20 mouse cellular contexts compared by ENCODE assay signal in the genomic region with DNA sequence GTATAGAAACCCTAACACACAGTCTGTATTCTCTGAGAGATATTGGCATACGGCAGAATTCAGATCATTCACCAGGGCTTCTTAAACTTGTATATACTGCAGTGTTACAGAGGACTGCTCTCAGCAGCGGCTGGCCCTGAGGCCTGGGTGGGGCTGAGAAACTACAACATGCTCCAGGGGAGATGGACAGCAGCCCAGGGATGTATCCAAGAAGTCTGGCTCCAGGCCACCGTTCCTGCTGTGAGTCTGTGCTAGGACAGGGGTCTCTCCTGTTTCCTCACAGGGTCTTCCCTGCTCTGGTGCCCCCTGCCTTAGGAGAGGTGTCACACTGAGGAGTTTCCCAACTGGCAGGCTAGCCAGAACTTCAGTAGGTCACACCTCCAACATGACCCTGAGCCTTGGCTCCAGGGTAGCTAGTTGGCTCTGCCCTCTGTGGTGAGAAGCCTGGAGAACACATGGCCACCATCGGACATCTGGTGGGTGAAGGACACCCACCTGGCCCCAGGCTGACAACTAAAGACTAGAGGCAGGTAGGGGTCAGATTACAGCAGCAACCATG. TPM values are rescaled to one million over a fixed set of nuclear protein-coding genes. Genes with fewer than 3 reads are reported as not detected.
DNase-seq lines count a peak whose midpoint lies in the region; ATAC-seq and TF ChIP-seq lines count a peak whose summit lies in the region.
"Had no signal": no experiment of that assay in that cellular context is flagged by ENCODE, and none has a peak within 500 bp of the region (broad histone marks: within the 10 kb centered on the region; RNA-seq: fewer than 3 reads in every experiment).

No protein-coding gene starts in this region.

- H3K4me3 ChIP-seq in gastrocnemius, adult 2 months = no peak overlapping the region
- H3K4me3 ChIP-seq in limb, embryonic 14.5 days (replicated peaks; ENCODE audit: low read length) = no peak overlapping the region
- H3K4me3 ChIP-seq in limb, embryonic 10.5 days = no peak overlapping the region
- H3K4me3 ChIP-seq in hindbrain, embryonic 16.5 days (ENCODE audit: low read length) = no peak overlapping the region
- H3K4me3 ChIP-seq: embryonic facial prominence, embryonic 13.5 days; forebrain, embryonic 12.5 days; hindbrain, embryonic 12.5 days had no signal

- no peak overlapping the region; the same call in 1 of the 2 replicates for H3K27ac ChIP-seq in gastrocnemius, adult 2 months
- no peak overlapping the region for H3K27ac ChIP-seq in limb, embryonic 14.5 days (replicated peaks; ENCODE audit: low read depth, low read length)
- H3K27ac ChIP-seq in limb, embryonic 10.5 days = no peak overlapping the region
- no peak overlapping the region for H3K27ac ChIP-seq in hindbrain, embryonic 16.5 days (ENCODE audit: low read depth, low read length)
- H3K27ac ChIP-seq: embryonic facial prominence, embryonic 13.5 days; forebrain, embryonic 12.5 days; hindbrain, embryonic 12.5 days; hindbrain, postnatal 0 days had no signal

- no peaks in the 10 kb centered on the region for H3K9me3 ChIP-seq in limb, embryonic 14.5 days (ENCODE audit: control insufficient read depth, low read length)
- no peaks in the 10 kb centered on the region for H3K9me3 ChIP-seq in limb, embryonic 10.5 days (replicated peaks)
- H3K9me3 ChIP-seq in hindbrain, embryonic 16.5 days (ENCODE audit: control insufficient read depth, low read length) = no peaks in the 10 kb centered on the region
- H3K9me3 ChIP-seq: embryonic facial prominence, embryonic 13.5 days; forebrain, embryonic 12.5 days; hindbrain, embryonic 12.5 days had no signal

- WGBS in limb, embryonic 14.5 days = 73% methylated on average over 4 of the region's 4 CpGs
- WGBS in limb, embryonic 10.5 days = 83% methylated on average over 4 of the region's 4 CpGs
- 79% methylated on average over 4 of the region's 4 CpGs for WGBS in hindbrain, embryonic 16.5 days

- DNase-seq in gastrocnemius, adult 2 months = peak; percentile 52
- no peak for DNase-seq in gastrocnemius, postnatal 10 days
- peak; percentile 20 for DNase-seq in limb, embryonic 14.5 days (ENCODE audit: low spot score)
- DNase-seq in limb, embryonic 10.5 days (ENCODE audit: low spot score) = no peak
- peak; percentile 63 for DNase-seq in testis, postnatal 10 days (ENCODE audit: low spot score)
- no peak for DNase-seq in testis, postnatal 14 days (ENCODE audit: low spot score)
- DNase-seq: adrenal gland, adult 8-10 months; adrenal gland, postnatal 36 days; cerebellum, adult 8-10 months; cerebellum, postnatal 25 days; gastrocnemius, postnatal 25 days; heart, postnatal 4 days had no signal

- no peak for TF ChIP-seq CTCF in gastrocnemius, adult 2 months (IDR thresholded peaks at IDR 0.05)

- H3K9ac ChIP-seq in limb, embryonic 14.5 days (ENCODE audit: low read depth, low read length, severe bottlenecking) = no peak overlapping the region
- H3K9ac ChIP-seq in hindbrain, embryonic 16.5 days (ENCODE audit: low read depth, low read length) = no peak overlapping the region
- H3K9ac ChIP-seq: embryonic facial prominence, embryonic 13.5 days; forebrain, embryonic 12.5 days; hindbrain, embryonic 12.5 days had no signal

- no peak for TF ChIP-seq POLR2A in limb, embryonic 14.5 days (IDR thresholded peaks at IDR 0.05; ENCODE audit: borderline replicate concordance, extremely low read depth, insufficient read depth, insufficient read length)

- no peaks in the 10 kb centered on the region for H3K27me3 ChIP-seq in limb, embryonic 14.5 days (ENCODE audit: control insufficient read depth, insufficient read depth, low read length)
- H3K27me3 ChIP-seq in limb, embryonic 10.5 days (ENCODE audit: low read depth, poor library complexity, severe bottlenecking) = 0 out of 2 replicates have a peak, but pooled peaks cover 7% of the 10 kb centered on the region
- H3K27me3 ChIP-seq in hindbrain, embryonic 16.5 days (replicated peaks; ENCODE audit: control insufficient read depth, insufficient read depth, low read length) = no peaks in the 10 kb centered on the region
- H3K27me3 ChIP-seq: CH12.LX; embryonic facial prominence, embryonic 13.5 days; hindbrain, embryonic 12.5 days had no signal

- no peaks in the 10 kb centered on the region for H3K4me1 ChIP-seq in limb, embryonic 14.5 days (ENCODE audit: control insufficient read depth, insufficient read depth, low read length)
- no peaks in the 10 kb centered on the region for H3K4me1 ChIP-seq in limb, embryonic 10.5 days
- H3K4me1 ChIP-seq in hindbrain, embryonic 16.5 days (ENCODE audit: control insufficient read depth, insufficient read depth, low read depth, low read length) = no peaks in the 10 kb centered on the region
- H3K4me1 ChIP-seq: embryonic facial prominence, embryonic 13.5 days; forebrain, embryonic 12.5 days; hindbrain, embryonic 12.5 days had no signal

- no peak overlapping the region for H3K4me2 ChIP-seq in limb, embryonic 14.5 days (replicated peaks; ENCODE audit: low read depth, low read length, severe bottlenecking)
- H3K4me2 ChIP-seq in hindbrain, embryonic 16.5 days (ENCODE audit: low read length) = no peak overlapping the region
- H3K4me2 ChIP-seq: embryonic facial prominence, embryonic 13.5 days; forebrain, embryonic 12.5 days; hindbrain, embryonic 12.5 days had no signal

- intact Hi-C loops in gastrocnemius, adult 2 months (cut with DNase I) = loop anchor here (5.0 kb wide), 1 partner anchor 155 kb away; no protein-coding TSS in a partner anchor

- no peaks in the 10 kb centered on the region for H3K36me3 ChIP-seq in limb, embryonic 14.5 days (ENCODE audit: control insufficient read depth, insufficient read depth, low read length)
- H3K36me3 ChIP-seq in limb, embryonic 10.5 days = no peaks in the 10 kb centered on the region
- H3K36me3 ChIP-seq in hindbrain, embryonic 16.5 days (ENCODE audit: control insufficient read depth, insufficient read depth, low read length) = no peaks in the 10 kb centered on the region
- H3K36me3 ChIP-seq: embryonic facial prominence, embryonic 13.5 days; forebrain, embryonic 12.5 days; hindbrain, embryonic 12.5 days had no signal

- no peak for ATAC-seq in limb, embryonic 14.5 days (ENCODE audit: low FRiP score, low read depth)
- ATAC-seq in hindbrain, embryonic 16.5 days = no peak
- ATAC-seq: forebrain, embryonic 16.5 days; hindbrain, postnatal 0 days had no signal

RNA-seq across cellular contexts. Expression of a gene that starts 23.1 kb away (rescaled TPM):
- total RNA-seq in gastrocnemius, adult 2 months (2021) = 10 to 100 TPM; 40.1 to 52.2 TPM
- 10 to 100 TPM; 48.0 to 61.7 TPM for total RNA-seq in gastrocnemius, postnatal 10 days (2021)
- polyA plus RNA-seq in limb, embryonic 14.5 days (2012; rRNA removed) = 48.8 and 73.1 TPM in 2 replicates
- 49.2 and 59.2 TPM in 2 replicates for polyA plus RNA-seq in limb, embryonic 14.5 days (2014; fragmentation: Nextera tagmentation; extraction: Ambion mirVana)
- polyA plus RNA-seq in limb, embryonic 10.5 days (2016; fragmentation: Nextera tagmentation; extraction: Ambion mirVana) = 0.51 and 0.62 TPM in 2 replicates
- polyA plus RNA-seq in hindbrain, embryonic 16.5 days (2015; fragmentation: Nextera tagmentation; extraction: Ambion mirVana) = 17.3 and 25.5 TPM in 2 replicates
- total RNA-seq: CH12.LX; granulocyte monocyte progenitor cell, adult 5-6 weeks had no signal

RNA-seq across cellular contexts. Expression of a gene that starts 37.1 kb away (rescaled TPM):
- 1 to 10 TPM; 2.2 to 2.4 TPM for total RNA-seq in gastrocnemius, adult 2 months (2021)
- 1 to 10 TPM; 3.7 to 5.2 TPM for total RNA-seq in gastrocnemius, postnatal 10 days (2021)
- polyA plus RNA-seq in limb, embryonic 14.5 days (2012; rRNA removed) = 2.9 and 3.5 TPM in 2 replicates
- polyA plus RNA-seq in limb, embryonic 14.5 days (2014; fragmentation: Nextera tagmentation; extraction: Ambion mirVana) = 4.6 and 5.2 TPM in 2 replicates
- 4.9 and 6.6 TPM in 2 replicates for polyA plus RNA-seq in limb, embryonic 10.5 days (2016; fragmentation: Nextera tagmentation; extraction: Ambion mirVana)
- polyA plus RNA-seq in hindbrain, embryonic 16.5 days (2015; fragmentation: Nextera tagmentation; extraction: Ambion mirVana) = 2.6 and 2.7 TPM in 2 replicates

RNA-seq across cellular contexts. Expression of a gene that starts 55.0 kb away (rescaled TPM):
- total RNA-seq in gastrocnemius, adult 2 months (2021) = 10 to 100 TPM; 40.7 to 42.5 TPM
- 10 to 100 TPM; 51.3 to 68.7 TPM for total RNA-seq in gastrocnemius, postnatal 10 days (2021)
- 3.8 and 4.7 TPM in 2 replicates for polyA plus RNA-seq in limb, embryonic 14.5 days (2012; rRNA removed)
- 1.8 and 1.9 TPM in 2 replicates for polyA plus RNA-seq in limb, embryonic 14.5 days (2014; fragmentation: Nextera tagmentation; extraction: Ambion mirVana)
- 0.74 and 0.92 TPM in 2 replicates for polyA plus RNA-seq in limb, embryonic 10.5 days (2016; fragmentation: Nextera tagmentation; extraction: Ambion mirVana)
- 39.3 and 40.2 TPM in 2 replicates for polyA plus RNA-seq in hindbrain, embryonic 16.5 days (2015; fragmentation: Nextera tagmentation; extraction: Ambion mirVana)

Comparison
In these comparisons a context has a peak if more than half of its experiments do, and no peak if none do; other contexts are left out.
1. DNase-seq: peak in gastrocnemius, adult 2 months (single experiment), limb, embryonic 14.5 days (single experiment) and testis, postnatal 10 days (single experiment); none in gastrocnemius, postnatal 10 days (single experiment), limb, embryonic 10.5 days (single experiment) and testis, postnatal 14 days (single experiment).
2. RNA of a gene that starts 23.1 kb away (polyA plus RNA-seq): 48.8 to 73.1 TPM in limb, embryonic 14.5 days and 17.3 to 25.5 TPM in hindbrain, embryonic 16.5 days; 0.51 to 0.62 TPM in limb, embryonic 10.5 days; every median in the first group is over 10 times any median in the second.